Mouse (Mus musculus) CD4-positive naive resting alpha-beta T cell, adult 76 days (primary cell): ENCODE data around the gene Gm14698. TPM values are rescaled to one million over a fixed set of nuclear protein-coding genes. Genes with fewer than 3 reads are reported as not detected.

ENCODE experiments used
- total RNA-seq: library from RNA; stranded (reverse); gene quantifications from one replicate; pipeline ENCODE4 v1.2.4, GENCODE M21; 2023

Gene Gm14698
- total RNA-seq = 1.7 TPM

GRCm38 (mm10) chrX:68821059-68821458 lies at the start of gene Gm14698:
Gene Gm14698 (plus strand): TSS chrX:68821093.

Other genes with a start within 250 kb of the Gm14698 start
- gene Fmr1, start 142.6 kb upstream of the Gm14698 start, total RNA-seq = 114 TPM
- 1.5 TPM for gene Fmr1nb, start 59.3 kb upstream of the Gm14698 start, total RNA-seq
- gene Gm6812, start 72.0 kb downstream of the Gm14698 start, total RNA-seq = not detected